Mouse (Mus musculus) megakaryocyte, adult 5-6 weeks (primary cell): ENCODE measurements around the gene Lgals3bp. TPM values are rescaled to one million over a fixed set of nuclear protein-coding genes. Genes with fewer than 3 reads are reported as not detected.

ENCODE experiments used
- ATAC-seq: 2 replicates; pipeline ENCODE4 v1.8.0; 2016; ENCODE audit warnings: mild to moderate bottlenecking, inconsistent platforms; ENCODE audit not compliant: poor library complexity, severe bottlenecking
- total RNA-seq, 2 experiments: library from RNA; stranded (forward) in 1 of 2; stranded (reverse) in 1 of 2; fragments of 153-499, 151-499 nt in 1 of 2; fragments of 221-1000, 200-1000 nt in 1 of 2; gene quantifications; 2 replicates each; pipeline versions ENCODE4 v1.2.3 to v1.2.4; 2015 to 2017

The Lgals3bp gene
- total RNA-seq, 2 experiments from 2014 or later = 42.1 to 63.8 TPM

- no peak for ATAC-seq
These were observed 36.7 kb downstream of the Lgals3bp start for GRCm38 (mm10) chr11:118365171-118365570.

- ATAC-seq = no peak
These were observed 37.9 kb downstream of the Lgals3bp start for GRCm38 (mm10) chr11:118364021-118364420.

- peak; percentile 85 for ATAC-seq
These were observed 38.8 kb downstream of the Lgals3bp start for GRCm38 (mm10) chr11:118362971-118363518.

- ATAC-seq = no peak
These were observed 39.4 kb downstream of the Lgals3bp start for GRCm38 (mm10) chr11:118362501-118362900.

- ATAC-seq = no peak
These were observed 41.0 kb downstream of the Lgals3bp start for GRCm38 (mm10) chr11:118360907-118361341.

GRCm38 (mm10) chr11:118360491-118360890 lies 41.4 kb downstream of the Lgals3bp start:
- ATAC-seq = 0 out of 2 replicates have a peak, but pooled peaks have one; percentile 20

- no peak for ATAC-seq
These were observed 46.3 kb downstream of the Lgals3bp start, which contains the start of gene Timp2 for GRCm38 (mm10) chr11:118355640-118356039. TSS of gene Timp2 (minus strand) at chr11:118355740.

- ATAC-seq = peak; percentile 95
These were observed 46.7 kb downstream of the Lgals3bp start for GRCm38 (mm10) chr11:118355205-118355604.

GRCm38 (mm10) chr11:118354636-118355191 lies 47.2 kb downstream of the Lgals3bp start:
- ATAC-seq = peak; percentile 41

GRCm38 (mm10) chr11:118349494-118349893 lies 52.4 kb downstream of the Lgals3bp start:
- no peak for ATAC-seq

GRCm38 (mm10) chr11:118348877-118349276 lies 53.0 kb downstream of the Lgals3bp start:
- ATAC-seq = peak; percentile 95

GRCm38 (mm10) chr11:118348419-118348818 lies 53.5 kb downstream of the Lgals3bp start:
- ATAC-seq = peak; percentile 55

GRCm38 (mm10) chr11:118347911-118348310 lies 54.0 kb downstream of the Lgals3bp start:
- ATAC-seq = no peak

GRCm38 (mm10) chr11:118347391-118347790 lies 54.5 kb downstream of the Lgals3bp start:
- ATAC-seq = no peak

GRCm38 (mm10) chr11:118346395-118347096 lies 55.3 kb downstream of the Lgals3bp start:
- no peak for ATAC-seq

GRCm38 (mm10) chr11:118345693-118346092 lies 56.2 kb downstream of the Lgals3bp start:
- no peak for ATAC-seq

- no peak for ATAC-seq
These were observed 58.3 kb downstream of the Lgals3bp start for GRCm38 (mm10) chr11:118343629-118344028.

Other genes with a start within 250 kb of the Lgals3bp start
- 15.9 and 21.9 TPM in 2 replicates for gene Cyth1, start 153.5 kb downstream of the Lgals3bp start, total RNA-seq (2015)
- gene Cyth1, start 153.5 kb downstream of the Lgals3bp start, total RNA-seq (2017) = 84.3 and 87.5 TPM in 2 replicates
- 4.4 and 8.4 TPM in 2 replicates for gene Usp36, start 111.8 kb downstream of the Lgals3bp start, total RNA-seq (2015)
- gene Usp36, start 111.8 kb downstream of the Lgals3bp start, total RNA-seq (2017) = 4.9 and 6.5 TPM in 2 replicates
- 0.38 and 0.87 TPM in 2 replicates for gene Cep295nl, start 59.6 kb downstream of the Lgals3bp start, total RNA-seq (2015)
- 0.66 and 1.6 TPM in 2 replicates for gene Cep295nl, start 59.6 kb downstream of the Lgals3bp start, total RNA-seq (2017)
- 39.0 and 39.4 TPM in 2 replicates for gene Timp2, start 46.4 kb downstream of the Lgals3bp start, total RNA-seq (2015)
- gene Timp2, start 46.4 kb downstream of the Lgals3bp start, total RNA-seq (2017) = 26.4 and 49.5 TPM in 2 replicates
- gene Cant1, start 17.0 kb upstream of the Lgals3bp start, total RNA-seq (2015) = 18.9 and 19.2 TPM in 2 replicates
- gene Cant1, start 17.0 kb upstream of the Lgals3bp start, total RNA-seq (2017) = 16.9 and 19.0 TPM in 2 replicates
- gene C1qtnf1, start 26.1 kb upstream of the Lgals3bp start, total RNA-seq (2015) = not detected in 2 replicates
- gene C1qtnf1, start 26.1 kb upstream of the Lgals3bp start, total RNA-seq (2017) = not detected in 2 replicates
- gene Engase, start 74.7 kb upstream of the Lgals3bp start, total RNA-seq (2015) = 1.3 TPM in 2 replicates
- 3.7 and 5.5 TPM in 2 replicates for gene Engase, start 74.7 kb upstream of the Lgals3bp start, total RNA-seq (2017)